Mouse (Mus musculus) left cerebral cortex, postnatal 14 days (tissue): ENCODE data around the gene Crk. TPM values are rescaled to one million over a fixed set of nuclear protein-coding genes. Genes with fewer than 3 reads are reported as not detected.

Experiments used
- DNase-seq, 2 experiments: peaks; one replicate each; pipeline ENCODE4 v3.0.0; 2021 to 2022; ENCODE audit warnings: low spot score in 2 of 2, mixed read lengths in 1 of 2
- intact Hi-C: fragments of 180-260 bp; cut with DNase I; formaldehyde crosslinking; loops from one replicate; pipeline ENCODE4 v1.15.1; 2025
- total RNA-seq, 2 experiments: library from RNA; stranded (reverse); gene quantifications; 2 replicates each; pipeline ENCODE4 v1.2.3; 2021

Gene Crk
- total RNA-seq, 2 experiments from 2014 or later = 119 to 132 TPM

DNA sequence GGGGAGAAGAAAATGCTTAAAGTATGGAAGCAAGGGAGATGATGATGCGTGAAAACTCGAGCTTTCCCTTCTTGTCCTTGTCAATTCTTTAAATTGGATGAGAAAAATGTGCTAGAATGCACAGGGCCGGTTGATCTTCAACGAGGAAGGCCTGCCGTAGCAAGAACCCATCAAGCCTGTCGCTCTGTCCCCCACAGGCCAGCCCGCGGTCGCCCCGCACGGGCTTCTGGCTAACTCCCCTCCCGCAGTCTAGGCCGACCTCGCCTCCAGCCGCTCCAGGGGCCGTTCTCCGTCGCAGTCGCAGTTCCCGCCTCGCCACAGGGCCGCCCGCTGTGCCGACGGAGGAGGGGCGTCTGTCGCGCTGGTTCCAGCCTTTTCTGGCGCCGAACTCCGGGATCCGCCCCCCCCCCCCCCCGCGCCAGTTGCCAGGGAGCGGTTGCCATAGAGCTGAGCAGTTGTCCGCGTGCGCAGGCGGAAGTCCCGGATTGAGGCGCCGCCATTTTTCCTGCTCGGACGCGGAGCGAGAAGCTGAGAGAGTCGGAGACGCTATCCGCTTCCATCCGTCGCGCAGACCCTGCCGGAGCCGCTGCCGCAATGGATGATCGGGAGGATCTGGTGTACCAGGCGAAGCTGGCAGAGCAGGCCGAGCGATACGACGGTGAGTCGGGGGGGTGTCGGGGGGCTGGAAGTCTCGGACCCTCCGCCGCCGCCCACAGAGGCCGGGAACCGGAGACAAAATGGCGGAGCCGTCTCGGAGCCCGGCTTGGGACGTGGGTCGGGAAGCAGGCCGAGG is 53.6 kb downstream of the Crk start, which contains the start of gene Ywhae:
TSS of gene Ywhae (plus strand) at position 436 of the 793 bp plus-strand sequence.
- peak; percentile 92 to 93 for DNase-seq
- intact Hi-C loops = no loop called here

DNA sequence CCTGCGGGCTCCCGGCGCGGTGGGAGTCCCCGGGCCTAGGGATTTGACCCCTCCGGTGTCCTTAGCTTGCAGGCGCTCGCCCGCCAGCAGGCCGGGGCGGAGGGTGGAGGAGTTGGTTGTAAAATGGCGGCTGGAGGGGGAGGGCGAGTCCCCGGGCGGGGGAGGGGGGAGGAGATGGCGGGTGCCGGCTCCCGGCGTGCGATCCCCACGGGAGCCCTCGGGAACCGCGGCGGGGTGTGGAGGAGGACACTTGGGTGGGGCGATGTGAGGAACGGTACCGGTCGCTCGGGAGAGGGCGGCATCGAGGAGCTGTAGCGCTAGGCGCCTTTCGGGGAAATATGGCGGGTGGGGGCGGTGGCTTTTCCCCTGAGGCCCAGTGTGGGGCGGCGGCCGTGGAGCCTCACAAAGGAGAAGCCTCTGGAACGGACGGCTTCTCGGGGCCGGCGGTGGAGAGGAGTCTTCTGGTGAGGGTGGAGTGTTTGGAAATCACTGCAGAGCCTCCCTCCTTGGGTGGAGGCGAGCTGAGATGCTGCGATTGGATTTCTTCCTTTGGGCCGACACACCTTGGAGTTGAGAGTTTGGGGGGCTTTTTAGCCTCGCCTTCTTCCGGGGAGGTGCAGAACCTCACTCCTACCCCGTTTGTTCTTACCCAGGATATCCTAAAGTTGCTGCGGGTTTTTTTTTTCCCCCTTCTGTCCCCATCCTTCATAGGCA is 54.3 kb downstream of the Crk start:
- DNase-seq = peak; percentile 50 to 62

GRCm38 (mm10) chr11:75735462-75736252 is 56.6 kb downstream of the Crk start:
- DNase-seq = no peak
- intact Hi-C loops = no loop called here

More for the DNA sequence above, 54.3 kb downstream of the Crk start:
- intact Hi-C loops = no loop called here

DNA sequence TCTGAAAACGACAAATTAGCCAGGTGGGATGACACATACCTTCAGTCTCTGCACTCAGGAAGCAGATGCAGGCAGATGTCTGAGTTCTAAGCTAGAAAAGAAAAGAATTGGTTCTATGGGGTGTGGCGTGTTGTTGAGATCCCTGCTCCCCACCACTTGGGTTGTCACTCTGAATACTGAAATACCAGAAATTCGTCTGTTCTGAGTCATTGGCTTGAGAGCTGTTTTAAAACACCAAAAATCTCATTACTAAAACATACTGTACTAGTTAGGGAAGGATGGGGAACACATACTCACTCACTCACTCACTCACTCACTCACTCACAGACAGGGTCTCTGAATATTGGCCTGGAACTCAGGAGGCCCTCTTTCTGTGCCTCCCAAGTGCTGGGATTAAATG is 57.9 kb downstream of the Crk start:
- no peak for DNase-seq
- intact Hi-C loops = no loop called here

- intact Hi-C loops = no loop called here
- DNase-seq = no peak
Observed at GRCm38 (mm10) chr11:75737806-75738476, 58.9 kb downstream of the Crk start.

DNA sequence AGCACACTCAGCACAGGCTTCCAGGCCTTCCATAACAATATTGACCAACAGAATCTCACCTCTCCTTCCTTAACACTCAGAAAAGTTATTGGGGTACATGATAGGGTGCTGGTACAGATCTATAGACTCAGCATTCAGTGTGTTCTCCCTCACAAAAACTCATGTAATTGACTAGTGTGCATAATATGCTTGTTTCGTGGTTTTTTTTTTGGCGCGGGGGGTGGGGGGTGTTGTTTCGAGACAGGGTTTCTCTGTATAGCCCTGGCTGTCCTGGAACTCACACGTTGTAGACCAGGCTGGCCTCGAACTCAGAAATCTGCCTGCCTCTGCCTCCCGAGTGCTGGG is 59.4 kb downstream of the Crk start:
- intact Hi-C loops = no loop called here

GRCm38 (mm10) chr11:75740204-75740603 is 61.1 kb downstream of the Crk start:
- intact Hi-C loops = no loop called here
- DNase-seq = no peak

More for the DNA sequence above, 59.4 kb downstream of the Crk start:
- DNase-seq = no peak

- intact Hi-C loops = no loop called here
- no peak for DNase-seq
Observed at GRCm38 (mm10) chr11:75741615-75742014, 62.6 kb downstream of the Crk start.

DNA sequence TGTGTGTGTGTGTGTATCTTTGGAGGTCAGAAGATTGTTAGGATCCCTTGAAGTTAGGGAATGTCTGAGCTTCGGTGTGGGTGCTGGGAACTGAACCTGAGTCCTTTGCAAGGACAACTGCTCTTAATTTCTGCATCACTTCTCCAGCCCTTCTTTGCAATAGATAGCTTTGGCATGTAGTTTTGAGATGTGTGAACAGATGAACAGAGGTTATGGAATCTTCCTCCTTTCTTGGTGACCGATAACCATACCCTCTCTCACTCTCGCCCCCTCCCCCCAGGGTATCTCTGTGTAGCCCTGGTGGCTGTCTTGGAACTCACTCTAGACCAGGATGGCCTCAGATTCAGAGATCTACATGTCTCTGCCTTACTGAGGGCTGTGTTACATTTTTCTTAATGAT is 65.7 kb downstream of the Crk start:
- intact Hi-C loops = no loop called here
- no peak for DNase-seq

DNA sequence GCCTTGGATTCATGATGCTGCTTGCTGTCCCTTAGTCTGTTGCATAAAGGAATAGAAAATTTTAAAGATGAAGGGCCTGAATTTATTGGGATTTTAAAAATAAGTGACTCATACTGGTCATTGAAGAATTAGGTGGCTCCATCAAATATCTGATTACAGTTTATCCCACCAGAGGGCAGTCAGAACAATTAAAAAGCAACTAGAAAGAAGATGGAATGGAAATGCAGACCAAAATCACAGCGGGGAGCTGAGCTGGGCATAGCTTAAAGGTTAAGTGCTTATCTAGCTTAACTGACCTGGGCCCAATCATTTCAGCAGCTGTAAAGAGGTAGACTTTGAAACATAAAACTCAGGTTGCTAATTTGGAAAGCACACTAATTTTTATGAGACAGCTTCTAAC is 71.5 kb downstream of the Crk start:
- DNase-seq = no peak
- intact Hi-C loops = no loop called here

GRCm38 (mm10) chr11:75751082-75751481 is 72.0 kb downstream of the Crk start:
- intact Hi-C loops = no loop called here
- no peak for DNase-seq

Other genes with a start within 250 kb of the Crk start
- gene Serpinf2, start 239.7 kb upstream of the Crk start, total RNA-seq = not detected
- 10 to 100 TPM; 20.0 to 20.7 TPM for gene Wdr81, start 224.5 kb upstream of the Crk start, total RNA-seq
- under 1 TPM; 0.33 to 0.95 TPM for gene Tlcd2, start 217.5 kb upstream of the Crk start, total RNA-seq
- 100 to 1,000 TPM; 115 to 116 TPM for gene Prpf8, start 192.4 kb upstream of the Crk start, total RNA-seq
- gene Rilp, start 169.2 kb upstream of the Crk start, total RNA-seq = 1 to 10 TPM; 2.0 to 2.5 TPM
- gene Scarf1, start 165.7 kb upstream of the Crk start, total RNA-seq = 1 to 10 TPM; 3.0 to 3.3 TPM
- 10 to 100 TPM; 53.0 to 61.5 TPM for gene Slc43a2, start 147.6 kb upstream of the Crk start, total RNA-seq
- 100 to 1,000 TPM; 336 to 338 TPM for gene Pitpna, start 91.2 kb upstream of the Crk start, total RNA-seq
- gene Inpp5k, start 48.3 kb upstream of the Crk start, total RNA-seq = 10 to 100 TPM; 43.2 to 44.4 TPM
- 10 to 100 TPM; 20.5 to 21.7 TPM for gene Myo1c, start 28.8 kb upstream of the Crk start, total RNA-seq
- 1,000 to 10,000 TPM; 1,280 to 1,321 TPM for gene Ywhae, start 53.6 kb downstream of the Crk start, total RNA-seq
- gene Doc2b, start 116.8 kb downstream of the Crk start, total RNA-seq = 10 to 100 TPM; 25.0 to 34.4 TPM